ENCODE assay signal across 16 mouse cellular contexts in the genomic region with DNA sequence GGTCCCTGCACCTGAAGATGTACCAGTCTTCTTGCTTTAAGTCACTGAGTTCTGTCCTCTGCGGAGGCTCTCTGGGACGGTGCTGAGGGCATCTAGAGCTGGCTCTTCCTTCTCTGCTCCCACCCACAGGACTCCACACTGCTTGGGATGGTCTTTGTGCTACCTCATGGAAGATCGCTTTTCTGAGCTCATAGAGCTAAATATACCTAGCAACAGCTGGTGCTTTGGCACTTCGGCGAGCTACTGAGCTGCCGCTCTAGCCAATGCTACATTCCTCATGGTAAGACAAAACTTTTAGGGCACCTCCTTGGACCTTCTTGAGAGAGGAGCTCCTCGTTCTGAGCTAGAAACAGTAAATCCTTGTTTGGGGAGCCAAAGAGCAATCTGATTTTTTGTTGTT. TPM values are rescaled to one million over a fixed set of nuclear protein-coding genes. Genes with fewer than 3 reads are reported as not detected.
A peak's percentile ranks its signal among the peaks of the same experiment; 100 is the strongest.
DNase-seq lines count a peak whose midpoint lies in the region; ATAC-seq lines count a peak whose summit lies in the region.
"Had no signal": no experiment of that assay in that cellular context is flagged by ENCODE, and none has a peak within 500 bp of the region (broad histone marks: within the 10 kb centered on the region; RNA-seq: fewer than 3 reads in every experiment).

No protein-coding gene starts in this region.

- ATAC-seq in megakaryocyte progenitor cell, adult 5-6 weeks (replicated peaks; ENCODE audit: poor library complexity), result no peak
- ATAC-seq: activated CD4-positive, CD25-positive, alpha-beta regulatory T cell, adult 4 months; forebrain, embryonic 15.5 days; hindbrain, embryonic 16.5 days; intestine, postnatal 0 days had no signal

- peak; percentile 18 to 53 for DNase-seq in frontal cortex, adult 2 months (ENCODE audit: extremely low spot score in 1 of 2, low spot score in 1 of 2)
- DNase-seq in frontal cortex, postnatal 25 days (ENCODE audit: low spot score in 2 of 2), result no peak
- DNase-seq in heart, postnatal 4 days, result peak; percentile 12
- no peak for DNase-seq in heart, adult 8-10 months (ENCODE audit: low spot score)
- DNase-seq in right cerebral cortex, adult 2 months (ENCODE audit: low spot score in 2 of 2), result peak; percentile 11 to 26
- no peak for DNase-seq in right cerebral cortex, postnatal 14 days
- peak; percentile 49 for DNase-seq in telencephalon, adult 2 months (ENCODE audit: low read depth, low spot score)
- DNase-seq: adrenal gland, postnatal 10 days; cerebellum, adult 9-11 months; heart, postnatal 36 days; lung, adult 18-20 months had no signal

RNA-seq across cellular contexts. Expression of gene Rrm1, which starts 58.3 kb away (rescaled TPM):
- 12.6 and 16.6 TPM in 2 replicates for polyA plus RNA-seq in frontal cortex, adult 2 months (2012; rRNA removed)
- 100 to 1,000 TPM; 101 to 103 TPM for total RNA-seq in heart, postnatal 4 days (2021)
- total RNA-seq in heart, adult 8-10 months (2022), result 10 to 100 TPM in 3 of 4 experiments, 1 to 10 TPM in 1; 8.8 to 13.1 (median 10.9) TPM
- total RNA-seq in megakaryocyte progenitor cell, adult 5-6 weeks (2015), result 245 and 255 TPM in 2 replicates
- total RNA-seq in megakaryocyte progenitor cell, adult 5-6 weeks (2017), result 673 and 874 TPM in 2 replicates

Comparison
In these comparisons a context has a peak if more than half of its experiments do, and no peak if none do; other contexts are left out.
1. DNase-seq: peak in frontal cortex, adult 2 months (2 of 2), heart, postnatal 4 days (single experiment), right cerebral cortex, adult 2 months (2 of 2) and telencephalon, adult 2 months (single experiment); none in frontal cortex, postnatal 25 days (0 of 2), heart, adult 8-10 months (single experiment) and right cerebral cortex, postnatal 14 days (single experiment).
2. RNA of gene Rrm1, which starts 58.3 kb away (total RNA-seq): 245 to 874 TPM in megakaryocyte progenitor cell, adult 5-6 weeks and 101 to 103 TPM in heart, postnatal 4 days; 8.8 to 13.1 TPM in heart, adult 8-10 months; every median in the first group is over 4 times any median in the second.